Mouse (Mus musculus): ENCODE measurements around the gene Gm49396. TPM values are rescaled to one million over a fixed set of nuclear protein-coding genes. Genes with fewer than 3 reads are reported as not detected.

Gm49396 gene
- total RNA-seq, 4 experiments from 2014 or later: 0.56 to 1.9 (median 1.5) TPM

GRCm38 (mm10) chr7:30586455-30587020 lies 23.4 kb downstream of the Gm49396 start:
- DNase-seq (ENCODE audit: low spot score in 2 of 2): no peak

DNA sequence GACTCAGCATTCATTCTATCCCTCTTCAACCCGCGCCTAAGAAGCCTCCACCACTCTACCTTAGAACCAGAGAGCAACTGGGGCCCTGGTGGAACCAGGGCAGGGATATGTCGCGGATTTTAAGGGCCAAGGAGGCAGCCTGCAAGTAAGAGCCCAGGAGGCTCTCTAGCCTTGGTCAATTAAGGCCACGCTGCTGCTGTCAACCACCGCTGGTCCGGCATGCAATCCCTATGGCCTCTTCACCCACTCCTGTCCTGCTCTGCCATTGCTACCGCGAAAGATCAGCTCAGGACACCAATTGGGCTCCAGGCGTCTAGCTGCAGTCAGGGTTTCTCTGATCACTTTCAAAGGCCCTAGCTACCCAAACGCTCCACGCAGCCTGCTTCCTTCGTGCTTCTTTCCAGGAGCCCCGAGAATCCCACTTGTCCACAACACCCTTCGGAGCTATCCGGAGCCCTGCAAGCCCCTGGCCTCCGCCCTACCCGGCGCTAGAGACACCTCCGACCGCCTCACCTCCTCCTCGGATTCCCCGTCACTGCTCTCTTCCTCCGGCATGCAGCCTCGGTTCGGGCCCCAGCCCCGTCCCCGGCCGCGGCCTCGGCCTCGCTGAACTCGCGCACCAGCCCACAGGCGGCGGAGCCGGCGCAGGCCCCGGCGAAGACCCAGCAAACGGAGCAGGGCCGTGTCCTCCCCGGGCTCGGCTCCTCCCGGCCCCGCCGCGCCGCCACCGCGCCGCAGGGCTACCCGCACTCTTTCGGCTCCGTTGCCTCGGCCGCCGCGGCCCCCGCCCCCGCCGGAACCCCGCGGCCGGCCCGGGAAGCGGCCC lies 24.9 kb downstream of the Gm49396 start:
- DNase-seq (ENCODE audit: low spot score in 2 of 2): peak; percentile 42 to 46

DNA sequence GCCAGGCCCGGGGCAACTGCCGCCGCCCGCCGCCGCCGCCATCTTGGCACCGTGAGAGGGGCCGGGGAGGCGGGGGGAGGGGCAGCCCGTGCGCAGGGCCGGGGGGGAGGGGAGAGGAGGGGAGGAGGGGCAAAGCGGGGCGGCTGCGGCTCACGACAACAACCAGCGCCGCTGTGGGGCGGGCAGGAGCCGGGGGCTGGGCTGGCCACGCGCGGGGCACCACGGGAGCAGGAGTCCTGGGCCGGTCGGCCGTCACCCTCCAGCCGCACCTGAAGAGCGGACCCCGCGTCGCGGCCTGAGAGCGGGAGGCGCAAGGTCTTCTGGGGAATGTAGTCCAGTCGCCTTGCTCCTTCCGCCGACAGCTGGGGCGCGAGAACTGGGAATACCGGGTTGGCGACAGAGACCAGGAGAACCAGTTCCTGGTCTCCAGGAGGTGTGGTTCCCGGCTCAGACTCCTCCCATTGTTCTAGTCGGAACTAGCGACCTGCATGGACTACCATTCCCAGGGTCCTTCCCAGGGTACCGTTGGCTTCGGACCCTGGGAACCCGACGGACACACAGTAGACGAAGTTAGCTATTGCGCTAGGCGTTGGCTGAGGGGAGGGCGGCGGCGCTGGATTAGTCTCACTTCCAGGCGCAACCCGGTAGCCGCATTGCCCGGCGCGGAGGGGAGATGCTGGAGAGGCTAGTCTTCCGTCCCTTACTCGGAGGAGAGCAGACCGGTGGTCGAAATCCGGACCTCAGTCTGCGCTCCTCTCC lies 25.7 kb downstream of the Gm49396 start, which contains the start of gene Kmt2b:
Gene Kmt2b, minus strand, starts transcription at position 51 of the 759 bp plus-strand sequence.
- DNase-seq (ENCODE audit: low spot score in 2 of 2): peak; percentile 95 to 98

- peak; percentile 69 to 73 for DNase-seq (ENCODE audit: low spot score in 2 of 2)
Observed at GRCm38 (mm10) chr7:30589435-30590301, 26.5 kb downstream of the Gm49396 start.

GRCm38 (mm10) chr7:30590927-30591604 lies 27.9 kb downstream of the Gm49396 start:
- no peak for DNase-seq (ENCODE audit: low spot score in 2 of 2)

DNA sequence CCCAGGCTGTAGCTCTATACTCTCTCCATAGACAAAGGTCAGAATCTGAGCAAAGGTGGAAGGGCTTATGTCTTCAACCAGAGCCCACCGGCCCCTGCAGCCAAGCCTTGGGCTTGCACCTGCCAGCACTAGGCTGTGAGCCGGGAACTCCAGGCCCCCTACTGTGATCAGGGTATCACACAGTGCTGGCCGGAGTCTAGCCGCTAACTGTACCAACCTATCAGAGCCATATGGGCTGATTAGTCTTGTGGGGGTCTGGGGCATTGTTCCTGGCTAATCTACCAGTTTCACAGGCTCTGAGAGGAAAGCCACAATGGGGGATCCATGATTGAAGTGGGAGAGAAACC lies 28.4 kb downstream of the Gm49396 start:
- no peak for DNase-seq (ENCODE audit: low spot score in 2 of 2)

DNA sequence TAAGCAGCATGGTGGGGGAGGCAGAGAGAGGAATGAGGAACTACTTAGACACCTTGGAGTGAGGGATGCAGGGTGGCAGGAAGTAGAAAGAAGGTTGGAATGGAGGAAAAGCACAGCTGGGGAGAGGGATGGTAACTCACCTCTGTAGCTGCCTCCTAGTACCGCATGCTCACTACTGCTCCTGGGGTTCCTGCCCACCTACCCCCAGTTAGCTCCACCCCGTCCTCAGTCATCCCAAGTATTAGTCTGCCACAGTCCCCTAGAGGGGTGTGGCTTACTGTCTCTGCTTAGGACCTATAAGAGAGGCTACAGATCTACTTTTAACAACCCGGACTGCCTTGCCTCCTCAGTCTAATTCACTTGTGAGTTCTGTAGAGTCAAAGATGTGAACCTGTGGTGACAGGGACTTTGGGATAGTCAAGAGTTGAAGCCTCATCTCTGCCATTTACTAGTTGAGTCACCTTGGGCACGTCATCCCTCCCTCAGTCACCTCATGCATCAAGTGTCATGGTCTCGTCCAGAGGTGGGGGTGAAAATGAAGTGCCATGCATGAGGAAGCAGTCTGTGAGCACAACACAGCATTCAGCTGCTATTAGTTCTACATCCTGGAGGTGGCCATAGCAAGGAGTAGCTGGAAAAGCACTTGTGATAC lies 29.8 kb downstream of the Gm49396 start:
- DNase-seq (ENCODE audit: low spot score in 2 of 2): no peak

DNA sequence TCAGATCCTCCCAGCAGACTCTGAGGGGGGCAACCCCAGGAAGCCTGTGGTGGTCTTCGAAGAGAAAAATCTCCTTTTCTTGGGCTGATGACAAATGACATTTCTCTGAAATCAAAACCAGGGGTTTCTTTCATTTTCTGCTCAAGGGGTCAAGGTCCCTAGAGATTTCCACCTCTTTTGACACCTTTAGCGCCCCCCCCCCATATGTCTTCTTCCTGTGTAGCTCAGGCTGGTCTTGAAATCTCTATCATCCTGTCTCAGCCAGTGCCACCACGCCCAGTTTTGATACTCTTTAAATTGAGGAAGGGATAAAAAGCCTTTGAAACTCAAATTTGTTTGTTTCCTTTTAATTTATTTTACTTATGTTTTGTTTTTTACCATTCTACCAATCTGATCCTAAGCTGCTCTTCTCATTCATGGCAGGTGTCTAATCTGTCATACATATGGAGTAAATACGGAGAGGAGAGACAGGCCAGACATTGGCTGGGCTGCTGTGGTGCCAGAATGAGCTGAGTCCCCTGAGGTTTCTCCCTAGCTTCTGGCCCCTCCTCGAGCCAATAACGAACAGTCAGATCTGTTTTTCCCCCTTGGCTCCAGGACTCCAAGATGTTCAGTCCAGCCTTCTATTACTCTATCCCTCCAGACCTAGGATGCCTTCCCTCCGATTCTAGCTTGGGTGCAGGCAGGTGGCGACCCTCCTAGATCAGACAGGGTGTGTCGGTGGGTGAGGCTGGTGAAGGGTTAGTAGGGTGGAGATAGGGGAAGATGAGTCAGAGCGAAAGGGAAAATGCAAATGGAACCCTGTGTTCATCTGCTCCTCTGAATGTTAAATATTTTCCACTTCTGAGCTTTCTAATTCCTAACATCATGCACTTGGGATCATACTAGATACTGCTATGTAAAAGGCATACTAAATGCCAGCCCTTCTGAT lies 30.7 kb downstream of the Gm49396 start:
- DNase-seq (ENCODE audit: low spot score in 2 of 2): no peak

DNA sequence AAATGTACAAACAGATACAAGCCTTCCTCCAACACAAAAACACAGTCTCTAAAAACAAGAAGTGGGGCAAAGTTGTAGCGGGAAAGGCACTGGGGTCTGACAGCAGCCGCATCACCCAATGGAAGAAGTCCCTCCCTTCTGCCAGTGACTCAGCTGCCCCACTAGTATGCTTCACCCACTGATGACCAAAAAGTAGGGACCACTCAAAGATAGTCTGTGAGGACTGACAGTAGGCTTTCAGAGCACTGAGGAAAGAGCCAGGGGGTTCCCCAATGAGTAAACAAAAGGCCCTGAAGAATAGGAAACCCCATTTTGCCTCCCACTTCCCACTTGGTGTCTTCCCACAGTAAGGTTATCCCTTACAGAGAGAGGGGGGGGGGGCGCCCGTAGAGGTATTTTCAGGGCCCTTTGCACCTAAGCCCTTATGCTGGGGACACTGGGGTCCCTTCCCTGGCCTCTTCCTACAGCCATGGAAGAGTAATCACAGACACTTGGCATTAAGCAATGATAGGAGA lies 31.4 kb downstream of the Gm49396 start:
- no peak for DNase-seq (ENCODE audit: low spot score in 2 of 2)

DNA sequence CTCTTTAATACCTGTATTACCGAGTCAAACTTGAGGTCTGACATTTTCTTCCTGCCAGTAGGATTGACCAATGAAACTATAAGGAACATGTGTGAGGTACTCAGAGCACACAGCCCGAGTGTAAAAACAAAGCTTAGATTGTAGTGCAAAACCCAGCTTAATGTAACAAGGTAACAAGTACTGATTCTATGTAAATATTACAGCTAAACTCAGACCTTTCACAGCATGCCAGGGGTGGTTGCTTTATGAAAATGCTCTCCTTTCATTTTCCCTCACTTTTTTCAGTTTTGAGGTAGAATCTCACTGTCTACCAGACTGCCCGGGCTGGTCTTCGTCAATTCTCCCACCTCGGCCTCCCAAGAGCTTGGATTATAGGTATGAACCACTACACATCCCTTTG lies 32.9 kb downstream of the Gm49396 start:
- no peak for DNase-seq (ENCODE audit: low spot score in 2 of 2)

- no peak for DNase-seq (ENCODE audit: low spot score in 2 of 2)
Observed at GRCm38 (mm10) chr7:30596811-30597210, 33.7 kb downstream of the Gm49396 start.

GRCm38 (mm10) chr7:30598786-30599185 lies 35.6 kb downstream of the Gm49396 start, which contains the start of gene Zbtb32:
Zbtb32 (minus strand) TSS chr7:30598909.
- DNase-seq (ENCODE audit: low spot score in 2 of 2): no peak

DNA sequence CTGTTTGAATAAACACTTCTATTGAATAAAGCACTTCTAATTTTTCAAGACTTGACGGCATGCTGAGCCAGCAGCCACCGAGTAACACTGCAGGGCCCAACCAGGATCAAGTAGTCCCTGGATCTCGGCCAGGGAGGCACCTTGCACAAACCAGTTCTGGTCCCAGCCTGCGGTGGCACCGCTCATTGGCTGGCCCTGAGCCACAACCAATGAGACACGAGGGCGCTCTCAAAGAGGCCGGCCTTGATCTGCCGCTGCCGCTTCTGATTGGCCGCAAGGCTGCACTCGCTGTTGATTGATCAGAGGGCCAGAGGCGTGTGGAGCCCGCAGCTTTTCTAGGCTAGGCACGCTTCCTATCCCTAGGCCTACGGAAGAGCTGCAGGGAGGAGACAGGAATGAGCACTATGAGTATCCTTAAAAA lies 36.8 kb downstream of the Gm49396 start:
- DNase-seq (ENCODE audit: low spot score in 2 of 2): peak; percentile 62 to 73

DNA sequence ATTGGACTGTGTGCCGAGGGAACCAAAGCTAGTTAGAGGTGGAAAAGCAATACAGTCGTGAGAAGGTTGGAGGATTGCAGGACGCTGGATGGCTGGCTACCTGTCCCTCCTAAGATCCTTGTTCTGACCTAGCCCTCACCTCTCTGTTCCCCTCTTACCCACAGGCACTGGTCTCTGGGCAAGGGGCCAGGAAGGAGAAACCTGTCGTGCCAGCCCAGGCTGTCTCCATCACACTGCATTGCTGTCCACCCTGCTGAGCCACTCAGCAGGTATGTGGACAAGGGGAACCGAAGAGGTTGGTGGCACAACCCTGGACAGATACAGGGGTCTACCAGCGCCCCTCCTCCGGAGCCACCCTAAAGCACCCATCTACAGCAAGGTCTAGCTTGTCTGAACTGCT lies 37.5 kb downstream of the Gm49396 start:
- DNase-seq (ENCODE audit: low spot score in 2 of 2): no peak

DNA sequence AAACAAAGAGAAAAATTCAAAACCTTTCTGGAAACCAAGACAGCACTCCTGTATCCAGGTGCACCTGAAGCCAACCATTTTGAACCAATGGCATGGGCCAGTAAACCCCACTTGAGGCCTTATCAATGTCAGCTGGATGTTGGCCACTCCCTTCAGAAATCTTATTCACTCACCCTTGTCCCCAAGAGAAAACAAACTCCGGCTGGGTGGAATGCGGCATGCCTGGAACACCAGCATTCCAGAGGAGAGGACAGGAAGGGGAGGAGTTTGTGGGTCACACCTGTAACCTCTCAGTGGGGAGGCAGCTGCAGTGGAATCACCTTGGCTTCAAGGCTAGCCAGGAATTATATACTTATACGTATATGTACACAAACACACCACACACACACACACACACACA lies 39.4 kb downstream of the Gm49396 start:
- DNase-seq (ENCODE audit: low spot score in 2 of 2): no peak

DNA sequence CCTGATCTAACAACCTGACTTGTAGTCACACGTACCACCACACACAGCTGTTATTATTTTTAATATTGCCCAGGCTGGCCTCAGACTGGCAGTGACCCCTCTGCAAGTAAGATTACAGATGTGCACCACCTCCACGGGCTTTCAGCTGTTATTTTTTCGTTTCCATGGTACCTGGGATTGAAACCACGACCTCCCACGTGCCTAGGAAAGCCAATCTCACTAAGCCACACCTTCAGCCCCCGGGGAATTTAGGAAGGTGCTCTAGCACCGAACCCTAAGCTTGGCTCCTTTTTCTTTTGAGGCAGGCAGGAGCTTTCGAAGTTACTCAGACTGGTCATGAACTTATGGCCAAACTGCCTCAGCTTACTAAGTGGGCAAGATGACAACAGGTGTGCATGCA lies 41.3 kb downstream of the Gm49396 start:
- no peak for DNase-seq (ENCODE audit: low spot score in 2 of 2)

GRCm38 (mm10) chr7:30604944-30605343 lies 41.8 kb downstream of the Gm49396 start:
- no peak for DNase-seq (ENCODE audit: low spot score in 2 of 2)

GRCm38 (mm10) chr7:30607706-30608309 lies 44.7 kb downstream of the Gm49396 start:
- DNase-seq (ENCODE audit: low spot score in 2 of 2): no peak

Data from gastrocnemius, adult 8-10 months (tissue).